Mouse (Mus musculus) MEL (cell line): ENCODE measurements around the gene Cyp4a10. TPM values are rescaled to one million over a fixed set of nuclear protein-coding genes. Genes with fewer than 3 reads are reported as not detected.

Experiments used
- DNase-seq: peaks from one replicate; pipeline ENCODE4 v3.0.0; 2011; ENCODE audit warnings: low read depth, low spot score
- H3K27ac ChIP-seq: 2 replicates; pipeline ENCODE4 v1.5.1; 2012; ENCODE audit warnings: low read depth, mild to moderate bottlenecking, control low read depth, low read length, moderate library complexity; ENCODE audit not compliant: control insufficient read depth
- H3K27me3 ChIP-seq, 2 experiments: fragments of 150-350 bp in 1 of 2; sonication (generic) in 1 of 2; 2 replicates each; pipeline ENCODE4 v1.6.1; 2012; ENCODE audit warnings: low read length in 2 of 2, mild to moderate bottlenecking in 2 of 2, improper control_type of control experiment in 1 of 2, moderate library complexity in 1 of 2; ENCODE audit not compliant: insufficient read depth in 2 of 2, control insufficient read depth in 1 of 2
- H3K36me3 ChIP-seq, 2 experiments: 2 replicates each; pipeline ENCODE4 v1.6.1; 2012 to 2014; ENCODE audit warnings: low read length in 2 of 2, improper control_type of control experiment in 1 of 2, inconsistent platforms in 1 of 2, mild to moderate bottlenecking in 1 of 2; ENCODE audit not compliant: insufficient read depth in 2 of 2, control insufficient read depth in 1 of 2
- H3K4me1 ChIP-seq, 2 experiments: fragments of 150-350 bp in 1 of 2; sonication (generic) in 1 of 2; 2 replicates each; pipeline ENCODE4 v1.6.1; 2012; ENCODE audit warnings: low read length in 2 of 2, improper control_type of control experiment in 1 of 2, mild to moderate bottlenecking in 1 of 2; ENCODE audit not compliant: insufficient read depth in 2 of 2, control insufficient read depth in 1 of 2
- H3K4me3 ChIP-seq, 2 experiments: fragments of 150-350 bp in 1 of 2; sonication (generic) in 1 of 2; 2 replicates each; pipeline ENCODE4 v1.5.1; 2012; ENCODE audit warnings: low read depth in 2 of 2, low read length in 2 of 2, mild to moderate bottlenecking in 2 of 2, moderate library complexity in 2 of 2, control low read depth in 1 of 2, improper control_type of control experiment in 1 of 2; ENCODE audit not compliant: control insufficient read depth in 1 of 2, insufficient read depth in 1 of 2
- H3K79me2 ChIP-seq: 2 replicates; pipeline ENCODE4 v1.6.1; 2012; ENCODE audit warnings: mild to moderate bottlenecking, low read length, moderate library complexity; ENCODE audit not compliant: control insufficient read depth, poor library complexity, insufficient read depth
- H3K9ac ChIP-seq: 2 replicates; pipeline ENCODE4 v1.6.1; 2012; ENCODE audit warnings: low read depth, mild to moderate bottlenecking, control low read depth, low read length, moderate library complexity; ENCODE audit not compliant: control insufficient read depth, poor library complexity, severe bottlenecking
- H3K9me3 ChIP-seq: fragments of 150-350 bp; sonication (generic); replicated peaks from 2 replicates; pipeline ENCODE4 v1.6.1; 2012; ENCODE audit warnings: mild to moderate bottlenecking, low read length, improper control_type of control experiment, moderate library complexity; ENCODE audit not compliant: insufficient read depth
- BHLHE40 ChIP-seq: IDR thresholded peaks from 2 replicates; pipeline ENCODE4 v1.6.1; 2012; ENCODE audit warnings: low read depth, mild to moderate bottlenecking, inconsistent platforms, low read length, improper control_type of control experiment, borderline replicate concordance
- CHD1 ChIP-seq: IDR thresholded peaks from 2 replicates; pipeline ENCODE4 v1.6.1; 2012; ENCODE audit warnings: low read depth, mild to moderate bottlenecking, inconsistent platforms, low read length, improper control_type of control experiment
- CHD2 ChIP-seq: IDR thresholded peaks from 2 replicates; pipeline ENCODE4 v1.6.1; 2011; ENCODE audit warnings: low read length, improper control_type of control experiment
- CTCF ChIP-seq, 3 experiments: IDR thresholded peaks in 2 of 3; conservative IDR thresholded peaks in 1 of 3; 2 replicates each; pipeline ENCODE4 v1.5.1; 2011 to 2012; ENCODE audit warnings: low read length in 3 of 3, low read depth in 2 of 3, mild to moderate bottlenecking in 2 of 3, improper control_type of control experiment in 1 of 3, inconsistent platforms in 1 of 3, mixed read lengths in 1 of 3, moderate library complexity in 1 of 3; ENCODE audit not compliant: control insufficient read depth in 1 of 3, insufficient read depth in 1 of 3, poor library complexity in 1 of 3, severe bottlenecking in 1 of 3
- E2F4 ChIP-seq: IDR thresholded peaks from 2 replicates; pipeline ENCODE4 v1.6.1; 2011; ENCODE audit warnings: low read depth, low read length, improper control_type of control experiment, borderline replicate concordance
- EP300 ChIP-seq, 2 experiments: IDR thresholded peaks; 2 replicates each; pipeline ENCODE4 v1.6.1; 2011; ENCODE audit warnings: improper control_type of control experiment in 2 of 2, low read length in 2 of 2, low read depth in 1 of 2, mild to moderate bottlenecking in 1 of 2
- ETS1 ChIP-seq: IDR thresholded peaks from 2 replicates; pipeline ENCODE4 v1.6.1; 2012; ENCODE audit warnings: low read depth, mild to moderate bottlenecking, inconsistent platforms, low read length, improper control_type of control experiment, moderate library complexity
- GATA1 ChIP-seq: IDR thresholded peaks from 2 replicates; pipeline ENCODE4 v1.6.1; 2011; ENCODE audit warnings: low read depth, low read length, improper control_type of control experiment
- JUND ChIP-seq: IDR thresholded peaks from 2 replicates; pipeline ENCODE4 v1.6.1; 2011; ENCODE audit warnings: low read depth, mild to moderate bottlenecking, improper control_type of control experiment, low read length
- MEF2A ChIP-seq: IDR thresholded peaks from 2 replicates; pipeline ENCODE4 v1.6.1; 2014; ENCODE audit warnings: low read depth, mild to moderate bottlenecking, inconsistent platforms, low read length, improper control_type of control experiment; ENCODE audit not compliant: poor library complexity, insufficient replicate concordance, severe bottlenecking; ENCODE audit errors: extremely low read depth
- MXI1 ChIP-seq: IDR thresholded peaks from 2 replicates; pipeline ENCODE4 v1.6.1; 2011; ENCODE audit warnings: mild to moderate bottlenecking, low read depth, low read length, improper control_type of control experiment
- NELFE ChIP-seq: IDR thresholded peaks from 2 replicates; pipeline ENCODE4 v1.6.1; 2011; ENCODE audit warnings: low read depth, low read length, improper control_type of control experiment
- RAD21 ChIP-seq: IDR thresholded peaks from 2 replicates; pipeline ENCODE4 v1.6.1; 2011; ENCODE audit warnings: mild to moderate bottlenecking, low read depth, low read length, improper control_type of control experiment
- SMC3 ChIP-seq: IDR thresholded peaks from 2 replicates; pipeline ENCODE4 v1.6.1; 2011; ENCODE audit warnings: low read depth, low read length, improper control_type of control experiment
- TAL1 ChIP-seq: IDR thresholded peaks from 2 replicates; pipeline ENCODE4 v1.6.1; 2012; ENCODE audit warnings: mild to moderate bottlenecking, inconsistent platforms, low read length, moderate library complexity, mixed read lengths
- TCF12 ChIP-seq: IDR thresholded peaks from 2 replicates; pipeline ENCODE4 v1.6.1; 2014; ENCODE audit warnings: low read depth, mild to moderate bottlenecking, inconsistent platforms, low read length, improper control_type of control experiment, moderate library complexity
- UBTF ChIP-seq: IDR thresholded peaks from 2 replicates; pipeline ENCODE4 v1.6.1; 2012; ENCODE audit warnings: low read depth, mild to moderate bottlenecking, inconsistent platforms, low read length, improper control_type of control experiment, moderate library complexity, borderline replicate concordance; ENCODE audit not compliant: insufficient read depth
- USF2 ChIP-seq, 2 experiments: IDR thresholded peaks; 2 replicates each; pipeline ENCODE4 v1.6.1; 2011 to 2012; ENCODE audit warnings: improper control_type of control experiment in 2 of 2, low read length in 2 of 2, borderline replicate concordance in 1 of 2, inconsistent platforms in 1 of 2, low read depth in 1 of 2, mild to moderate bottlenecking in 1 of 2; ENCODE audit not compliant: insufficient read depth in 1 of 2
- ZKSCAN1 ChIP-seq: IDR thresholded peaks from 2 replicates; pipeline ENCODE4 v1.6.1; 2012; ENCODE audit warnings: low read depth, mild to moderate bottlenecking, inconsistent platforms, low read length, improper control_type of control experiment, moderate library complexity
- ZMIZ1 ChIP-seq: IDR thresholded peaks from 2 replicates; pipeline ENCODE4 v1.6.1; 2012; ENCODE audit warnings: low read depth, mild to moderate bottlenecking, inconsistent platforms, low read length, improper control_type of control experiment, moderate library complexity
- ZNF384 ChIP-seq: IDR thresholded peaks from 2 replicates; pipeline ENCODE4 v1.6.1; 2012; ENCODE audit warnings: low read depth, mild to moderate bottlenecking, inconsistent platforms, low read length, improper control_type of control experiment
- polyA plus RNA-seq, 2 experiments: library from polyadenylated mRNA; stranded (reverse) in 1 of 2; unstranded in 1 of 2; fragments of >175 nt in 1 of 2; fragments of >200 nt in 1 of 2; gene quantifications; 2 replicates each; pipeline versions ENCODE4 v1.2.1 to v1.2.4; 2012; ENCODE audit warnings: low replicate concordance in 2 of 2, low read depth in 1 of 2; ENCODE audit not compliant: insufficient read length in 2 of 2, insufficient read depth in 1 of 2, missing spikeins in 1 of 2
- total RNA-seq: library from RNA; depleted of rRNA; stranded (reverse); fragments of 300-350 nt; gene quantifications from 2 replicates; pipeline ENCODE4 v1.2.3, GENCODE M21; 2012

Cyp4a10 gene
- total and polyA plus RNA-seq, 3 experiments = not detected

- Histone ChIP-seq H3K27ac (no peak overlapping the region), H3K4me1 (no peaks in the 10 kb centered on the region), H3K27me3 (peaks cover 0 to 4% of the 10 kb centered on the region in 2 experiments; a peak in 2 of 4 replicates), H3K36me3 (no peaks in the 10 kb centered on the region), H3K9me3 (no peaks in the 10 kb centered on the region), H3K4me3 (no peak overlapping the region), H3K9ac (no peak overlapping the region), H3K79me2 (no peaks in the 10 kb centered on the region)
- TF ChIP-seq CHD2 (no peak), SMC3 (no peak), MXI1 (no peak), TAL1 (no peak), CTCF (IDR thresholded peaks at IDR 0.05 in 2 of 3, conservative IDR thresholded peaks at IDR 0.05 in 1 of 3; ENCODE audit: control insufficient read depth in 1 of 3, insufficient read depth in 1 of 3, low read depth in 2 of 3, low read length in 3 of 3, poor library complexity in 1 of 3, severe bottlenecking in 1 of 3) (no peak), ZNF384 (no peak), CHD1 (no peak), EP300 (IDR thresholded peaks at IDR 0.05; ENCODE audit: low read depth in 1 of 2, low read length in 2 of 2) (no peak), TCF12 (no peak), GATA1 (no peak), MEF2A (no peak)
- DNase-seq = no peak
Observed at GRCm38 (mm10) chr4:115545101-115545500, 27.0 kb downstream of the Cyp4a10 start.

- H3K4me3 ChIP-seq = no peak overlapping the region
Observed at GRCm38 (mm10) chr4:115546141-115546828, 28.2 kb downstream of the Cyp4a10 start.

GRCm38 (mm10) chr4:115552726-115553125 is 34.7 kb downstream of the Cyp4a10 start:
- Histone ChIP-seq H3K27ac (no peak overlapping the region), H3K9ac (no peak overlapping the region), H3K4me1 (no peaks in the 10 kb centered on the region), H3K79me2 (no peaks in the 10 kb centered on the region), H3K27me3 (peaks cover 0 to 4% of the 10 kb centered on the region in 2 experiments; a peak in 3 of 4 replicates), H3K9me3 (no peaks in the 10 kb centered on the region), H3K36me3 (no peaks in the 10 kb centered on the region), H3K4me3 (no peak overlapping the region)
- TF ChIP-seq ETS1 = no peak
- TF ChIP-seq MEF2A = no peak
- TF ChIP-seq TAL1 = no peak
- TF ChIP-seq ZMIZ1 = no peak
- TF ChIP-seq NELFE = no peak
- no peak for TF ChIP-seq E2F4
- TF ChIP-seq SMC3 = no peak
- no peak for TF ChIP-seq GATA1
- TF ChIP-seq ZNF384 = no peak
- no peak for TF ChIP-seq JUND
- no peak for TF ChIP-seq ZKSCAN1
- TF ChIP-seq BHLHE40 = no peak
- TF ChIP-seq CHD2 = no peak
- no peak for TF ChIP-seq UBTF
- TF ChIP-seq RAD21 = no peak
- no peak for DNase-seq

More at GRCm38 (mm10) chr4:115546141-115546828, 28.2 kb downstream of the Cyp4a10 start:
- Histone ChIP-seq H3K36me3 (no peaks in the 10 kb centered on the region), H3K9me3 (no peaks in the 10 kb centered on the region), H3K27ac (no peak overlapping the region), H3K27me3 (peaks cover 0 to 4% of the 10 kb centered on the region in 2 experiments; a peak in 2 of 4 replicates), H3K79me2 (no peaks in the 10 kb centered on the region), H3K4me1 (no peaks in the 10 kb centered on the region), H3K9ac (no peak overlapping the region)
- no peak for TF ChIP-seq USF2 (IDR thresholded peaks at IDR 0.05; ENCODE audit: borderline replicate concordance in 1 of 2, insufficient read depth in 1 of 2, low read depth in 1 of 2, low read length in 2 of 2)
- no peak for DNase-seq
